Mouse (Mus musculus) telencephalon, adult 2 months (tissue): ENCODE data around the gene Mogs.
A peak's percentile ranks its signal among the peaks of the same experiment; 100 is the strongest.

Experiments used
- DNase-seq: peaks from one replicate; pipeline ENCODE4 v3.0.0-alpha.2; 2011; ENCODE audit warnings: low read depth, low spot score

The Mogs gene

DNA sequence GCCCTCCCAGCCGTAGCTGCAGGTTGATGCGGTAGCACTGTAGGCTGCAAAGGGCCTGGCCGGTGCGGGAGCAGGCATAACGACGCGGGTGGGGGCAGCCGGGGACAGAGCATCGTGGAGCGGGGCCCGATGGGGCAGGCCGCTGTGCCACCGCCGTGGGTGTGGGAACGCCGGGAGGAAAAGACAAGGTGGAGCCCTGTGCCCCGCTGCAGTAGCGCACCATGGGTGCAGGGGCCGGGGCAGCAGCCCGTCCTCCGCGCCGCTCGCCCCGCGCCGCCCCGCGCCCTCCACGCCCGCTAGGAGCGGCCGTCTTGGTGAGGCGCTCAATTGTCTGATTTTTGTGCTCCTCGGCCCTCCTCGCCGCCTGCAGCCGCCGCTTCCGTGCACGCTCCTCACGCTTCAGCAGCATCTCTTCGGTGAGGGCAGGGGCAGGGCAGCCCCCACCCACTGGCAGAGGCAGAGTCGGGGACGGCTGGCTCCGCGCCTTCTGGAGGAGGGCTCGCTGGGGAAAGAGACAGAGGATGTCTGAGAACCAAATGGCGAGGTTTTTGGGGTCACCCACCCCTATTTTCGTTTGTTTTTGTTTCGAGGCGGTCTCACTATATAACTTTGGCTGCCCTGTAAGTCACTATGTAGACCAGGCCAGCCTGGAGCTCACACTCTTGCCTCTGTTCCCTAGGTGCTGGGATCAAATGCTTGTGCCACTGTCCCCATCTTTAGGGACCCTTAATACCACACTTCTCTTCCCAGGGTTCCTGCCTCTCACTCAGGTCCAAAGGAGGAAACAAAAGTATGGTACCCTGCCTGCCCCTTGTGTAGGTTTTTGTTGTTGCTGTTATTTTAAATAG is 6.8 kb downstream of the Mogs start:
- no peak for DNase-seq

DNA sequence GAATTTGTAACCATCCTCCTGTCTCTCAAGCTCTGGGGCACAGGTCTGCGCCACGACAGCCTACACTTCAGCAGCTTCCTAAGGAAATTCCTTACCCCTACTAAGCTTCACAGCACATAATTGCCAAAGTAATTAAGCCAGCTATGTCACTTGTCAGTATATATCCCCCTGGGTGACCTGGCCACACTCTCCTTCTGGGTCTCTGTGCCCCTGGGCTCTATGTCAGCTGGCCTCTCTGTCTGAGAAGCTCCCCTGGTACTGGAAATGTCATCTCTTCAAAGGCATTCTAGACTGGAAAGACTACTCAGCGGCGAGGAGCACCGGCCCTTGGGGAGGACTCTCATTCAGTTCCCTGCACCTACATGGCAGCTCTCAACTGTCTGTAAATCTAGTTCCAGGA is 7.7 kb downstream of the Mogs start:
- no peak for DNase-seq

DNA sequence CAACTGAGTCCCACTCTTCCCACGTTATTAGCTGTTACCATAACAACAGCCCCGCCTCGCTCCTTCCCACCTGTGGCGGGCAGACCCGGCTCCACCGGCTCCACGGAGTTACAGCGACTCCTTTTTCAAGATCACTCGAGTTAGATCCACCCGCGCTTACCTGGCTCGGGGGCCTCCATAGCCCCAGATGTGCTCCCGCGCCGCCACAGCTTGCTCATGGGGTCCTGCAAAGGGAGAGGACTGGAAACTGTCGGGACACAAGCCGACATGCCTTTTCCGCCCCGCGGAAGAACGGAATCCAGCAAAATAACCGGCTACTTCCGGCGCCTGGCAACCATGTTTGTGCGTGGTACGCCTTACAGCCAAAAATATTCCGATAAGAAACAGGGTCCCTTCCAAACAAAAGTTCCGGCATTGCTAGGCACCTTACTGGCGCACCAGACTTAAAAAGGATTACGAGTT is 9.6 kb downstream of the Mogs start:
- DNase-seq = peak; percentile 96

DNA sequence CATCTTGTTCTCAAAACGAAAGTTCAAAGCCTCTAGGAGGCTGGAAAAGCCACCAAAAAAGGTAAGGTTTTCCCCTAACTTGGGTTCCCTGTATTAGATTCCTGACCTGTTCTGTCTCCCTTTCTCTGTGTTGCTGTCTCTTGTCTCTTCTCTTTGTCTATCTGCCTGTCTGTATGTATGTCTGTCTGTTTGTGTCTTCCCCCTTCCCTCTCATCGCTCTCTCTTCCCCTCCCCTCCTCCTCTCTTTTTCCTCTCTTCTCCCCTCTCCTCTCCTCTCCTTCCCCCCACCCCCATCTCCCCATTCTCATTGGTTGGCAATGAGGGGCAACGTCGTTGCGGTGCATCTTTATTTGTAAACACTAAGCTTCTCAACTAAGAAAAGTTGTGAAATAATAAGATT is 10.0 kb downstream of the Mogs start, which contains the start of gene Ino80b:
Gene Ino80b (minus strand): TSS at position 101 of the 400 bp plus-strand sequence.
- no peak for DNase-seq

DNA sequence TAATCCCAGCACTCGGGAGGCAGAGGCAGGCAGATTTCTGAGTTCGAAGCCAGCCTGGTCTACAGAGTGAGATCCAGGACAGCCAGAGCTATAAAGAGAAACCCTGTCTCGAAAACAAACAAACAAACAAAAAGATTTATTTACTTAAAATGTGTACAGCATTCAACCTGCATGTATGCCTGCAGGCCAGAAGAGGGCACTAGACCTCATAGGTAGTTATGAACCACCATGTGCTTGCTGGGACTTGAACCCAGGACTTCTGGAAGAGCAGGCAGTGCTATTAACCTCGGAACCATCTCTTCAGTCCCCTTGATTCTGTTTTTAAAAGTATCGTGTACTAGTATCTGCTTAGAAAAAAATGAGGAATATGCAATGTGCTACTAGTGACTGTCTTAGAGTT is 12.1 kb downstream of the Mogs start:
- no peak for DNase-seq

DNA sequence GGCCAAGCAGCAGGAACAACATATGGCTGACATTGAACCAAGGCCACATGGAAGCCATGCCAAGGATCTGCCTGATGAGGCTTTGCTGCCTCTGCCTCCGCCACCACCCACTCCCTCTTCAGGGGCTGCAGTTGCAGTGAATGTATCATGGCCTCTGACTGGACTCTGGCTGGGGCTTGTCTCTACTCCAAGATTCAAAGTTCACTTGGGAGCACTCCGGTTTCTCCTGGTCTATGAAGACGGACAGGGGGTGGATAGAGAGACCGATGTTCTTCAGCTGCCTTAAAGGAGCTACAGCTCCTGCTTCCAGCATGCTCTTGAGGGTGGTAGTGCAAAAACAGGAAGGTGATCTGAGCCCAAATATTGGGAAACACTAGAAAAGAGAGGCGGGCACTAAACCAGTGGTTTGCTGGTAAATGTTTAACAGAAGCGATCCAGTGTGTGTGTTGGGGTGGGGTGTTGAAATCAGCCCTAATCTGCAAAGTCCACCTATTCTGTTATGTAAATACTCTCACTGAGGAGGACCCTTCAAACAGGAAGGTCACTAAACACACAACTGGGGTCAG is 16.3 kb downstream of the Mogs start:
- DNase-seq = no peak

DNA sequence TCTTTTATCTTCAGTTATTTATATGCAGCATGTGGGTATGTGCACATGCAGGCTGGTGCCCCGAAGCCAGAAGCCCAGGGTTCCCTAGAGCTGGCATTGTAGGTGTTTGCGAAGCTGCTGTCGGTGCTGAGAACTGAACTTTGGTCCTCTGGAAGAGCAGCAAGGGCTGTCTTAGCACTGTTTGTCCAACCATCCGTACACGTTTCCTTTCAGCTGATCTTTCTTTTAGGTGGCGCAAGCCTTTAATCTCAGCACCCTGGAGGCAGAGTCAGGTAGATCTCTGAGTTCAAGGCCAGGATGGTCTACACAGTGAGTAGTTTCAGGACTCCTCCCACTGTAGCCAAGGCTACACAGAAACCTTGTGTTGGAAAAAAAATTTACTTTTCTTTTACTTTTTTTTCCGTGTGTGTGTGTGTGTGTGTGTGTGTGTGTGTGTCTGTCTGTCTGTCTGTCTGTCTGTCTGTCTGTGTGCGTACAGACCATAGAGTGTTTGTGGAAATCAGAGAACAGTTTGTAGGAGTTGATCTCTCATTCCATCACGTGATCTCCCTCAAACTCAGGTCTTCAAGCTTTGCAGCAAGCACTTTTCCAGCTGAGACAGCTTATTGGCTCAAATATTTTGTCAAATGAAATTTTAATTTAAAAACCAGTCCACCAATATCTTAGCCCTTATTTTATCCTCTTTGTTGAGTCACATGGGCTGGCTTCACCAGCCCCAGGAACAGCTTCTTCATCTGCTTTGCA is 17.1 kb downstream of the Mogs start:
- no peak for DNase-seq

DNA sequence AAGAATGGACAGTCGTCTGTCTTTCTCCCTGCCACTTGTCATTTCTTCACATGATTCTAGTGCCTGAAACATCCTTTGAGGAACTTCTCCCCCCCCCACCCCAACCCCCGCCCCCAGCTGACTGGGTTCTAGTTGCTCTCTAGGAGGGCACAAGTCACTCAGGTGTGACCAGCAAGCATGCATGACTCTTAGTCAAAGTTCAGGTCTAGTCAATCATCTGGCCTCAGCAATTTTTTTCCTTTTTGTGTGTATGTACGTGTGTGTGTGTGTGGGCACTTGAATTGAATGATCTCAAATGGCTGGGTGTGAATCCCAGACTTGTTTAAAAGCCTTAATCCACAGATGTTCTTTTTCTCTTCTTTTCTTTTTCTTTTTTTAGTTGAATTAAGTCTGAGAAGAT is 18.9 kb downstream of the Mogs start:
- no peak for DNase-seq

DNA sequence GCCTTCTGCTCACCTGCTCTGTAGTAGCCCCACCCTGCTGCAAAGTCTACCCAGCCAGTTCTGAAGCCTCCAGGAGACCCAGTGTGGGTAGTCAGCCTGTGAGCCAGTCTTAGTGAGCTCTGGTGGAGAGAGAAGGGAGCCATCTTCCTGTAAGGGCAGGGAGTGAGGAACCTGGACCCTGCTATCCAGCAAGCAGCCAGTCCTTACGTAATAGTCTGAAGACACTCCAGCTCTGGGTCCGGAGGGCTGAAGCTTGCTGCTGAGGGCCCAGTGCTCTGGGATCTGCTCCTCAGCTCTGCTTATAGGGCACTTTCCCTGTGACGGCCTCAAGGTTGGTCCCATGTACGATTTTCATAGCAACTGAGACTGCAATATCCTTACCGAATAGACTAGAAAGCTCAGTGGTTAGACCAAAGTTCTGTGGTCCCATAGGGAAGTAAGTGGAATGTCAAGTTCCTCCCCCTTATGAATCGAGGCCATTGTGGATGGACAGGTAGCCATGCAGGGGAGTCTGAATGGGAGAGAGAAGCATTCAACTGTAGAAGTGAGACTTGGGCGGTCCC is 19.7 kb downstream of the Mogs start, which contains the start of gene Rtkn:
Gene Rtkn (plus strand): TSS at position 513 of the 563 bp plus-strand sequence.
- no peak for DNase-seq

DNA sequence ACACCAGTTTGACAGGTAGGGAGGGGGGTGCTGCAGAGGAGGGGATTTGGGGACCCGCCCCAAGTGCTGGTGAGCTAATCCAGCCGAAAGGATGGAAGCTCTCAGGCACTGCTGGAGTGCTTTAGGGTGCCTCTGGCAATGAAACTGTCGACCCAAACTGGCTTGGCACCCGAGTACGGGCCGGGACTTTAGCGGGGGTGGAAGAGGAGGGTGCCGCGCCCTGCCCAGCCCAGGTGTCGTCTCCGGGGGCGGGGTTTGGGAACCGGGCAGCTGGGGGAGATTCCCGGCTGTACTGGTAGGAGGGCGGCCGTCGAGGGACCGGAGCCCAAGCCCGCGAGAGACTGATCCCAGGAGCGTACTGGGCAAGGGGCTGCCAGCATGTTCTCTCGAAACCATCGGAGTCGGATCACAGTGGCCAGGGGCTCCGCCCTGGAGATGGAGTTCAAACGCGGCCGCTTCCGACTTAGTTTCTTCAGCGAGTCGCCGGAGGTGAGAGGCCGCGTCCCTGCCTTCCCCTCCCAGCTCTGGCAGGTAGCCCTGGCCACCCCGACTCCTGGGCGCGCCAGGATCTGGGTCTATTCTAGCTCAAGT is 20.4 kb downstream of the Mogs start:
- DNase-seq = no peak

DNA sequence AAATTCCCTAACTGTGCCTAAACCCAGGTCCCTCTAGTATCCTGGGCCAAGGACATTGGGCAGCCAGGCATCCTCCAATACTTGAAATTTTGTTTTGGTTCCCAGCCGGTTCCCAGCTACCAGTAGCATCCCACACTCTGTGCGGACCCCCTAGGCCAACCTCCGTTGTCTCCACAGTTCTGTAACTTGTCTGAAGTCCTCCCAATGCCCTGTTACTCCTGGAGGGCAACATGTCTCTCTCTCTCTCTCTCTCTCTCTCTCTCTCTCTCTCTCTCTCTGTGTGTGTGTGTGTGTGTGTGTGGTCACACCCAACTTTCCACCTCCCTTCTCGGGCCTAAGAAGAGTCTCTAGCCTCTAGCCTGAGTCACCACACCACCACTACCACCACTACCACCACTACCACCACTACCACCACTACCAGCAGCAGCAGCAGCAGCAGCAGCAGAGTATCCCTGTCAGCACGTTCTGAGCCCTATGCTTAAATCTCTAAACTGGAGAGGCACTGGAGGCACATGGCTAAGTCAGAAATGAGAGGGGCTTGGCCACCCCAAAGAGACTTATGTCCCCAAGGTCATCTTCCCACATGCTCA is 21.1 kb downstream of the Mogs start:
- no peak for DNase-seq

DNA sequence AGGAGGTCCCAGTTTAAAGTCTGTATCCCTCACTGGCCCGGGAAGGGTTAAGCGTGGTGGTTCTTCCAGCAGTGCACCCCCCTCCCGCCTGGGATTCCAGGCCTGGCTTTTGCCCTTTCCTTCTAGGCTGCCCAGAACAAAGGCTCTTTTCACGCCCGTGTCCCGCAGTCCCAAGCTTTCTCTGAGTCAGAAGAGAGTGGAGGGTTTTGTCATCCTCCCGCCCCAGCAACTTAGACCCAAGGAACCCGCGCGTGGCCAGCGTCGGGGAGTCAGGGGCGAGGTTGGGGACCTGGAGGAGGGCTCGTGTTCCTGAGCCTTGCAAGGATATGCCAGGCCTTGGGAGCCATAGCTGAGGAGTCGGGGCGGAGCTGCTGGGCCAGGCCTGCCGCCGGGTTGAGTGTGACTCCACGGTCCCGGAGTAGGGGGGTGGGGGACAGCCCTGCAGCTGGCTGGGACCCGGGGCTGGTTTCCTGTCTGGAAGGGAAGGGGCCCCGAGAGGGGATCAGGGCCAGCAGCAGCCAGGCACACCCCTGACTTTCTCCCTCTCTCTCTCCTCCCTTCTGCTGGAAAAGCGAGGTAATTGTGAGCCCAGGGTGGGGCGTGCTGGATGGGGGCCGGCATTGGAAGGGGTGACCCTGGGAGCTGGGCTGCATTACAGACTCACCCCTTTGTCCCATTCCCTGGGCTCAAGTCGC is 21.7 kb downstream of the Mogs start:
- peak; percentile 59 for DNase-seq

DNA sequence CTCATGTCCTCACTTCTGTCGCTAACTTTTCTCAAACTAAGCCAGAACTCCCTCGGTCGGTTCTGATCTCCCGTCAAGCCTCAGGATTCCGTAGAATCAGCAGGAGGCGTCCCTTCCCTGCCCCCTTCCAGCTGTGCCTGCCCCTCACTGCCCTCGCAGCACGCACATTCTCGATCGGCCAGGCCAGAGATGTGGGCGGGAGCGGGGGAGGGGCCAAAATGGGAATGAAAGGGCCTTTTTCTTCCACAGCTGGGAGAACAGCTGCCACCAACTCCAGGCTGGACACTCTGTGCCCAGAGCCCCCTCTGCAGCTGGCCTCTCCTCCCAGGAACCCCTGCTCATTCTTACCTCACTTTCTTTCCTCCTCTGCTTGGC is 22.3 kb downstream of the Mogs start:
- DNase-seq = peak; percentile 64

DNA sequence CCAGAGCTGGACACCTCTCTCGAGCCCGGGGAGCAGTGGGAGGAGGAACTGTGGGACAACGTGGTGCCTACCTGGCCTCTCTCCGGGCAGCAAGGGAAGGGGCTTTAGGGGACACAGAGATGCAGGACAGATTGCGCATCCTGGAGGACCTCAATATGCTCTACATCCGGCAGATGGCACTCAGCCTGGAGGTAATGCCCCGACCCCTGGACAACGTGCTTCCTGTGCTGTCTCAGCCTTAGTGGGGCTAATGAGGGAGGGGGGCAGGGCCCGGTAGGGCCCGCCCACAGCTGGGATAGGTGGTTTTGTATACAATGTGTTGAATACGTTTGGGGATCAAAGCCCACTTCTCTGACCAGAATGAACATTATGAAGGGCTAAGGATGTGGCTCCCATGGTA is 22.8 kb downstream of the Mogs start:
- DNase-seq = no peak

DNA sequence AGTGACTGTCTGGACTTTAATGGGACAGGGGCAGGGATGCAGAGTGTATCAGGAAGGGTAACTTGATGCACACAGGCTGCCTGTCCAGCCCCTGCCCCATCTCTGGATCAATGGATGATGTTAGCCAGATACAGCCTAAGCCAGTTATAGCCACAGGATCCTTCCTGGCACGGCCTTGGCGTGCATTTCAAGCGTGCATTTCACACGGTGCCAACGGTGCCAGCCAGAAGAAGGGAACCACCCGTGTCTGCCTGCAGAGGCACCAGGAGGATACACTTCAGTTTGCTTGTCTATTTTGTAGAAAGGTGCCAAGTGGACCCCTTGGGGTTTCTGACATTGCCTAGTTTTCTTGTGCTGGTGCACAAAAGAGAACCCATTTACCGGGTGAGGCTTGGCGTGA is 24.7 kb downstream of the Mogs start:
- no peak for DNase-seq

DNA sequence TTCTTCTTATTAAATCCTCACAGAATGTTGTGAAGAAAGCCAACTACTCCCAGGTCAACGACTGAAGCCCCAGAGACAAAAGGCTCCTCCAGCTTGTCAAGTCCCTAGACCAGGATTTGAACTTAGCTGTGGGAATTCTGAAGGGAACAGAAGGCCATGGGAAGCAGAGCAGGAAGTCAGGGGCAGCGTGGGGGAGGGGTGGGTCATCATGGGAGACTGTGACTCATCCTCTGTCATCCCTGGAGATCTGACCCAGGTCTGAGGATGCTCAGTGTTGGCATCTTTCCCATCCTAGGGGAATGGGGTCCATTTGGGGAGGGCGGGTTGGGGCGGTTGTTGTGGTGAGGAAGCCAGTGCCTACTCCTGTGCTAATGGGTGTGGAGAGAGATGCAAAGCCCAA is 26.3 kb downstream of the Mogs start:
- DNase-seq = no peak

DNA sequence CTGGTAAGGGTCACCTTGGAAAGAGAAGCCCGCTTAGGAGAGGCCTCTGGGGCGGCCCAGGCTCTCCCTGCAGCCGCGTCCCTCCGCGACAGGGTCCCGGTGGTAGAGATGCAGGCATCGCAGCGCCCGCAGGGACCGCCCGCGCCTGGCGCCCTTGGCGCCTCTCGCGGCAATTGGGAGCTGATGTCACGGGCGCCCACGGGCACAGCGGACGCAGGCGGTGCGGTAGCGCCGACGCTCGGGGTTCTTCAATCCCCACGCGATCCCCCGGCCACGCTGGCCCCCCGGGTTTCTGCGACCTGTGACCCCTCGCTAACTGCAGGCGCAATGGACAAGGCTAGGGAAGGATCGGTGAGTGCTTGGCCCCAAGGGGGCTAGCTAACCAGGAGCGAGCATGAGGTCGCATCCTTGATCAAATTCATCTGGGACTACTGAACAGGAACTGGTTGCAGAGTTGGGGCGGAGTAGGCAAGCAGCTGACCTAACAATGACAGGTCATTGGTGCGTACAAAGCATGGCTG is 27.0 kb downstream of the Mogs start:
- peak; percentile 32 for DNase-seq

DNA sequence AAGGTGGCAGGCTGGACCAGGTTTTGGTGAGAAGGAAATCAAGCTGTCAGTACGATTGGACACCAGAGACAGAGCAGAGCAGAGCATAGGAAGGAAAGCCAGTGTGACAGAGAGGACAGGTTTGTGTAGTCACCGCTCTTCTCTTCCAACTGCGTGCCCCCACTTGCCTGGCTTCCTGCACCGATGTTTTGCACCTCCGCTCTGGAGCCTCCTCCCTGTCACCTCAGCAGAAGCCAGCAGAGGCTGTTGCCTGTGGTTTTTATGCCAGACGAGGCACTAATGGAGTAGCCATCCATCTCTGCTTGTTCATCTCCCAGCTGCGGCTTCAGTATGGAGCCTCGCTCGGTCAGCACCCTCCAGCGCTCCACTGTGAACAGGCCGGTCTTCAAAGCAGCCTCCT is 27.6 kb downstream of the Mogs start:
- DNase-seq = peak; percentile 26

DNA sequence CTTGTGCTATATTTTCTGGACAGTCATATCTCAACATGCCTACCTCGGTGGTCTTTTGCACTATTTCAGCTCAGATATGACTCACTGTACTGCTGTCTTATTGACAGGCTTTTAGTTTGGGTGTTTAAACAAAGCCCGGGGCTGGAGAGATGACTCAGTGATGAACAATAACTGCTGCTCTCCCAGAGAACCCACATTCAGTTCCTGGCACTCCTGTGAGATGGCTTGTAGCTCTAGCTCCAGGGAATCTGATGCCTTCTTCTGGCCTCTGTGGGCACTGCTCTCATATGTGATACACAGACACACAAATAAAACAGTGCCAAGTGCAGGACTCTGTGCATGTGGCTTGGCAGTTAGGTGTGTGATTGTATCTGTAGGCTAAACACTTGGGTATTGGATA is 29.9 kb downstream of the Mogs start:
- no peak for DNase-seq

DNA sequence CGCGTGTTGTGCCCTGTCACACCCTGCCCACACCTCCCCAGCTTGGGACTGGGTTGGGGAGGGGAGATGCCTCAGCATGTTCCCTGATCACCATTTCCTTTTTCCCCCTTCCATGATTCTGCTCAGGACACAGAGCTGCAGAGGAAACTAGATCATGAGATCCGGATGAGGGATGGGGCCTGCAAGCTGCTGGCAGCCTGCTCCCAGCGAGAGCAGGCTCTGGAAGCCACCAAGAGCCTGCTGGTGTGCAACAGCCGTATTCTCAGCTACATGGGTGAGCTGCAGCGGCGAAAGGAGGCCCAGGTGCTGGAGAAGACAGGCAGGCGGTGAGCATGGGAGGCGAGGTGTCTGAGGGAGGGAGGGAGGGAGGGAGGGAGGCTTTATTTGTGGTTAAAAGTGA is 30.5 kb downstream of the Mogs start:
- peak; percentile 18 for DNase-seq

DNA sequence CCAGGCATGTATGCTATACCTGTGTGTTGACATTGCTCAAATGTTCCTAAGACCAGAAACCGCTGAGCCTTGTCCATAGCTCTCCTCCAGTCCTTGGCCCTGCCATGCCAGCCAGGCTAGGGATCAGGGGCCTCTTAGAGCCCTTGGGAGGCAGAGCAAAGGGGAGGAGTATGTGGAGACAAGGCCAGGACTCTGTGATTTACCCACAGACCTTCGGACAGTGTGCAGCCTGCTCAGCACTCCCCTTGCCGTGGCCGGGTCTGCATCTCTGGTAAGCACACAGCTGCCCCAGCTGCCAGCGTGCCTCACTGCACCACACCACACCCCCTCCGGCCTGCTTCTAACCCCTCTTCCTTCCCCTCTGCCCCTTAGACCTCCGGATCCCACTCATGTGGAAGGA is 32.0 kb downstream of the Mogs start:
- DNase-seq = no peak
